Mouse (Mus musculus) WW6 (cell line): ENCODE results near the gene Zgrf1.

Source experiments
- DNase-seq: peaks from one replicate; pipeline ENCODE4 v3.0.0-alpha.2; 2013; ENCODE audit warnings: low read depth, low spot score

Gene Zgrf1

DNA sequence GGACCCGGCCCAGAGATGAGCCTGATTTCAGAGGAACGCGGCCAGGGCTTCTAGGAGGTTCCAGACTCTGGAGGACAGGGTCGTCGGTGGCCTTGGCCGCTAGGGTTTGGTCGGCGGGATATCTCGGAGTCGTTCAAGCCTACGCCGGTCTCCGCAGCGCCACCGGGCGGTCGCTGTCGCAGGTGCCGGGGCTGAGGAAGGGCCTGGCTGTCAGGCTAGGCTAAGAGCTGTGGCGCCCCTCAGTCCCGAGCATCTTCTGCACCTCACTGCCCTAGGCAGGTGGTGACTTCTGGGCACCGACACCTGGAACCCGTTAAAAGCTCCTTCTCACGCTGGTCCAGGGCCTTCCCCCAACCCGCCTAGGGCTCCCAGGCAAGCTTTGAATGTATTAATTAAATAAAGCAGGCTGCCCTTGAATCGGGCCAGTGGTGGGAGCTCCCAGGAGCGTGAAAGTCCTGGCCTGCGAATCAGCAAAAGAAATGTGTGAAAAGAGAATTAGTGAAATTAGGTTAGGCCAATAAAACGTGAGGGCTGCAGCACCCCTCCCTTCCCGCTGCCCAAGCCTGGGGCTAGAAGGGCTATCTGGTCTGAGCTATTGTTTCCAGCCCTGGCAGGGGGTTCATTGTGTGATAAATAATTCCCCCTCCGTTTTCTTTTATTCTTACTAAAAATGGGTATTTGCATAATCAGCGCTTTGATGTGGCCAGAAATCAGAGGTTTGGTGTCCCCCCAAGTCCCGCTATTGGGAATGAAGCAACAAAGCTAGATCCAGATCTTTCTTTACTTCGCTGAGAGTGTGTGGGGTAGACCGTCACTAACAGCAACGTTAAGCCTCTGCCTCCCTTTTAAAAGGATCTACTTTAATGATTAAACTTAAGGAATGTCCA is 86.8 kb downstream of the Zgrf1 start:
- peak; percentile 62 for DNase-seq

DNA sequence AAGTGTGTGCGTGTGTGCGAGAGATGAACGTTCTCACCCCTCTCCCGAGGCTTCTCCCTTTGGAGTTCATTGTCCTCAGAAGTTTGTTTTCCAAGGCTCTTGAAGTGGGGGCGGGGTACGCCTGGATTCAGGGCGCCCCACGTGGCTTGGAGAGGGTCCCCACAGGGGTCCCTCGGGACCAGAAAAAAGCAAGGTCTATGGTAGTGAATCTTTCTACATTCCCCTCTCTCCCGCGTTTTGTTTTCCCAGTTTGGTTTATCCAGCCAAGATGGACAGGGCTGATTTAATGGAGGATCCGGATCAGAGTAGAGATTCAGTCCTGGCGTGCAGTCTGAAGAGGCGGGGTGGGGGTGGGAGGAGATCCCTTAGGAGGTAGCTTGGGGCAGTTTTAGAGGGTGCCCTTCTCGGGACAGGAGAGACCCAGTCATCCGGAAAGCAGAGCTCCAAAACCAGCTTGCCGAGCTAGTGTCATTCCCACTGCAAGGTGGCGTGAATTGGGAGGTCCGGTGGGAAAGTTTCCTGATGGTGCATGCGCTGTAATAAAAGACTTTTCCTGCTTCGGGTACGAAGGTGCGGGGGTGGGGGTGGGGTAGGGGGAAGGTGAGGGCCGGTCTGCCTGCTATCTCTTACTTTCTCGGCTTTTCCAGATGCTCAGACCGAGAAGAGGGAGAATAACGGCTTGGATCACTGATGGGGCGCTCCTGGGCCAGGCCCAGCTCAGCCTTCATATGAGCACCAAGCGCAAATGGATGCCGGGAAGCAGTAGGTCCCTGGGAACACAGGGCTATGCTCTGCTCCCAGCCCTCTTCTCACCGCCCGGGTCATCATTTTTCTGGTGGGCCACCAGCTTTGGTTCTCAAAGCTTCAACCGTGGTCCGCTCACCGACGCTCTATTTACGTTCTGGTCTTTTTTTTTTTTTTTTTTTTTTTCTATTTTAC is 87.7 kb downstream of the Zgrf1 start:
- no peak for DNase-seq

DNA sequence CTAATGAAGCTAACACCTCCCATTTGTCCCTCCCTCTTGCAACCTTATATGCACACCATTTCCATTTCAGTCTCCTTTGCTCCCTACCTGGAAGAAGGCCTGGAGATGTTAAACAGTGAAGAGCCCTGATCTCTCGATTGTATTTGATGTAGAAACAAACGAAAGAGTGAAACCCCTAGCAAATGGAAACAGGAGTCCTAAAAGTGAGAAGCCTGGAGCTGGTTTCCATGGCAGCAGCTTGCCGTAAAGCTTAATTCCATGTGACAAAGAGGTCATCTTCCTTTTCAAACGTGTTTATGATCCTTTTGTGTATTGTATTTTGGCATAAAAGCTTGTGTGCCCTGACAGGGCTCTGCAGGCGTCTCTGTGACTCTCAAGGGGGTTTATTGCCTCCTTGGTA is 88.9 kb downstream of the Zgrf1 start:
- no peak for DNase-seq

DNA sequence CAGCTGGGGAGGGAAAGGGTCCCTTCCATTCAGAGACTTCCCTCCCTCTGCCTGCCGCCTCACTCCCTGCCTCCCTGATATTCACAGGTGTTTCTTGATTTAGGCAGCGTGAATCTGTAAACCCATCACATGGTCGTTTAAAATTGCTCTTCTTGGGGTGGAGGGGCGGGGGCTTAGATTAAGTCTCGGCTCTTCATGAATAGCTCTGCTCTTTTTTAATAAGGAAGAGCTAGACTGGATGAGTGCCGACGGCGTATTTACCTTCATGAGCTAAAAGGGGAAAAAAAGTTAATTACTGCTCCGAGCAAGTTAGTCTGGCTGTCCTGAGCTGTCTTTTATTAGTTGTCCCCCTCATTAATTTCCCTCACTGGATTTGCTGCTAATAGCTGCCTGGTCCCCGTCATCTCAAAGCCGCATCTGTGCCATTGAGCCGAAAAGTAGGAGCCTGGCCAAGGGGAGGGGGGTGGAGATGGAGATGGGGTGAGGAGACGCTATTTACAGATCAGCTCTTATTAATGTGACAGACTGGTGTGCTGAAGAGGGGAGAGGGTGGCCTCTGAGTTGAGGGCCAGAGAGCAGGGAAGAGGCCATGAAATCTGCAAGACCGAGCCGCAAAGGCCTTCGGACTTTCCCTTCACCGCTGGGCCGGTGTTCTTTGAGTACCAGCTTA is 93.0 kb downstream of the Zgrf1 start:
- DNase-seq: no peak

DNA sequence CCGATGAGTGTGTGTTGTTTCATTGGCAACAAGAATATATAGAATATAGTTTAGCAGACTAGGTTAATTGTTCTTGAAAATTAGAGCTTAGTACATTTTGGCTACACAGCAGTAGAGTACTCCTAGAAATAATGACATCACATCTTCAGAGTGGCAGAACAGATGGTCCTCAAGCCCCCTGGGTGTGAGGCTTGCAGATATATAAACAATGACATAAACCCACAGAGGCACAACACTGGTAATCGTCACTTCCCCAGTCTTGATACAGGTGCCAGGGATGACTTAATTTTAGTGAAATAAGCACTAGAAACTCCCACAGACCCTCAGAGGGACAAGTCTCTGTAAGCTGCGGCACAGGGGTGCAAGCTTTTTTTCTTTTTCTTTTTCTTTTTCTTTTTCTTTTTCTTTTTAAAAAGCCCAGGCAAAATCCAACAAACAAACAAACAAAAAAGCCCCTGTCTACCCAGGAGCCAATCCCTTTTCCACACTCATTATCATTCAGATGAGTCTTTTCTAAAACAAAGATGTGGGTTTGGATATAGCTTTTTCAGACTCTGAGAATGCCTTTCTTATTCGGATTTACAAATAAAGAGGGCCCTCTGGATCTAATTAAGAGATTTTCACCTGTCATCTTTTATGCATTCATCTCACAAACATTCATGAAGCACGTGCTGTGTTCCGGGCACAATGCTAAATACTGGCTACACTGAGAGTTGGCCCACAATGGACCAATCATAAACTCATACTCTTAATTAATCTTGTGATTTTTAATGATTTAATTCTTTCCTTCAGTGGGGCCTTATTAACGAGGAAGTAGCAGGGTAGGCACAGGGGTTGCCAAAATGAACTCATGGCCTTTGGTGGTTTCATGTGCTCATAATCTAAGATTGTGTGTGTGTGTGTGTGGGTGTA is 98.7 kb downstream of the Zgrf1 start:
- no peak for DNase-seq

DNA sequence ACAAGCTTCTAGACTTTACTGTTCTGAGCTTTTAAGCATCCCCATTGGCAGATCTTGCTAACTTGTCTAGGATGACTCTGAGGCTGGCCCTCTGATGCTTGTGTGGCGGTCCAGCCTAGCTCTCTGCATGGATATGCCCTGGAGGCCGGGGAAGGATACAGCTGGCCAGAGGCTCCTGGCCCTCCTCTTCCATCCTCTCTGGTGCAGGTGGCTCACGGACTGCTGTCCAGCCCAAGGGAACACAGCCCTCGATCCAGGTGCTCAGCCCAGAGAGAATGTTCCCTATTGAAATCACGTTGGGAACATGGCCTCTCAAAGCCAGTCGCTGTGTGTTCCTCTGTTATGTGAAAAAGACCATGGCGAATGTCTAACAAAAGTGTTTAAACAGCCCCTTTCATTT is 107.4 kb downstream of the Zgrf1 start:
- no peak for DNase-seq

DNA sequence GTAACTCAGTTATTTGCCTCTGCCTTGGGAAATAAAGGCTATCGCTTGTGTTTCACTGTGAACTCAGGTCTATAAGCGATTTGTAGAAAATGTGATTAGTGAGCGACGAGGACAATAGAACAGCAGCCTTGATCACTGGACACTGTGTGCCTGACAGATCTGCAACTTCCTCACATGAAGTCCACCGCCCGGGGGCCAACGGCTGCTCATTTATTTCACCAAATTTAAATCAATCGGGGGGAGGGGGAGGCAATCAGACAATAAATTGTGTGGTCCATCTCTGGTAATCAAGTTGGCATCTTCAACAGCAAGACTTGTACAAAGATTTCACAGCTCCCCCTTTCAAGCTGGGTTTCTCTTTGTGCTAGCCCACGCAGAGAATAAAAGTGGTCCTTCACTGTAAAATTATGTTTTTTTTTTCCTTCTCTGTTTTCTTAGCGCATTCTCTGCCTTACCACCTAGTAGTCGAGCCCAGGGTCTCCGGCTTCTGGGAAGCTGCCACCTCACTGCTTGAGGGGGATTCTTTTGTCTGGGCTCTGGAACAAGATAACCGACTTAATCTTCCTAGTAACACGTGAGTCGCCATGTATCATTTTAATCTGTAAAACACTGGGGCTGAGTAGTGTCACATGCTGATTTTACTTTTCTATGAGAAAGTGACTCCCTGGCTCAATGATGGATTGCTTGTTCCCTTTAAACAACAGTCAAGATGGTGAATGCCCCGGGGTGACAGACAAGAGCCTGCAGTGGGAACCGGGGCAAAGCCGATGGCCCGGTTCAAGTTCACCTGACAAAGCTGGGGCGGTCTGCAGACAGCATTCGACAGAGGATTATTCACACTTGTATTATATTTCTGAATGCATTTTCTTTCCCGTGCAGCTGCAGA is 108.6 kb downstream of the Zgrf1 start:
- no peak for DNase-seq
